Comparison of ENCODE assay signal across 23 mouse cellular contexts in genomic region chr17:35167794-35168193, GRCm38 (mm10). TPM values are rescaled to one million over a fixed set of nuclear protein-coding genes. Genes with fewer than 3 reads are reported as not detected.
DNase-seq lines count a peak whose midpoint lies in the region; ATAC-seq and TF ChIP-seq lines count a peak whose summit lies in the region.
"Had no signal": no experiment of that assay in that cellular context is flagged by ENCODE, and none has a peak within 500 bp of the region (broad histone marks: within the 10 kb centered on the region; RNA-seq: fewer than 3 reads in every experiment).

No protein-coding gene starts in this region.

- no peak overlapping the region for H3K4me3 ChIP-seq in layer of hippocampus, adult 2 months
- H3K4me3 ChIP-seq: embryonic facial prominence, embryonic 12.5 days; embryonic facial prominence, embryonic 15.5 days; heart, embryonic 12.5 days; heart, embryonic 15.5 days; hindbrain, embryonic 15.5 days had no signal

- TF ChIP-seq CTCF in layer of hippocampus, adult 2 months (conservative IDR thresholded peaks at IDR 0.05): no peak

- H3K27ac ChIP-seq in layer of hippocampus, adult 2 months: peak overlapping the region; percentile 81
- H3K27ac ChIP-seq: embryonic facial prominence, embryonic 12.5 days; embryonic facial prominence, embryonic 15.5 days; heart, embryonic 15.5 days; hindbrain, embryonic 15.5 days had no signal

- peak; percentile 8; the same call in 1 of the 2 replicates for ATAC-seq in frontal cortex, adult (ENCODE audit: low TSS enrichment)
- ATAC-seq: CD4-positive, CD25-positive, alpha-beta regulatory T cell, adult 4 months; forebrain, embryonic 14.5 days; forebrain, postnatal 0 days; intestine, postnatal 0 days had no signal

- no peak for DNase-seq in frontal cortex, postnatal 25 days (ENCODE audit: low spot score in 2 of 2)
- no peak for DNase-seq in layer of hippocampus, adult 2 months (ENCODE audit: low spot score in 2 of 2)
- DNase-seq in layer of hippocampus, adult 11-12 months (ENCODE audit: low spot score): no peak
- peak; percentile 63 for DNase-seq in right cerebral cortex, adult 18-20 months
- no peak for DNase-seq in right cerebral cortex, postnatal 10 days (ENCODE audit: low spot score in 2 of 2)
- DNase-seq: adrenal gland, adult 2 months; adrenal gland, postnatal 14 days; cerebellum, adult 11-12 months; cerebellum, adult 9-11 months; forebrain, postnatal 0 days; gastrocnemius, postnatal 10 days; gastrocnemius, postnatal 36 days; heart, postnatal 10 days; heart, postnatal 36 days had no signal

RNA-seq across cellular contexts. Expression of gene Prrc2a, which starts 3.1 kb away (rescaled TPM):
- total RNA-seq in layer of hippocampus, adult 2 months (2021): 100 to 1,000 TPM; 339 to 370 TPM

RNA-seq across cellular contexts. Expression of gene Aif1, which starts 8.1 kb away (rescaled TPM):
- total RNA-seq in layer of hippocampus, adult 2 months (2021): 10 to 100 TPM; 11.1 to 11.8 TPM

RNA-seq across cellular contexts. Expression of gene Lst1, which starts 20.4 kb away (rescaled TPM):
- 1 to 10 TPM; 6.2 to 8.6 TPM for total RNA-seq in layer of hippocampus, adult 2 months (2021)

RNA-seq across cellular contexts. Expression of gene Ltb, which starts 26.4 kb away (rescaled TPM):
- total RNA-seq in layer of hippocampus, adult 2 months (2021): under 1 TPM; 0.76 to 0.77 TPM

RNA-seq across cellular contexts. Expression of gene Bag6, which starts 32.8 kb away (rescaled TPM):
- total RNA-seq in layer of hippocampus, adult 2 months (2021): 100 to 1,000 TPM; 320 to 334 TPM
